Mouse (Mus musculus) embryonic stem cell, embryonic (primary cell): ENCODE results near the gene Tnip2.

Experiments
- CTCF ChIA-PET, 4 experiments: fragments of 300-600 bp in 2 of 4; fragments of 350-600 bp in 2 of 4; sonication (Branson Sonifier 250); formaldehyde crosslinking; loops; one replicate each; lab custom pipeline; 2022; ENCODE audit warnings: inconsistent platforms in 2 of 4; lab: Charles Lee
- POLR2A ChIA-PET, 4 experiments: fragments of 300-600 bp in 2 of 4; fragments of 350-600 bp in 2 of 4; sonication (Branson Sonifier 250); formaldehyde crosslinking; loops; one replicate each; lab custom pipeline; 2022; ENCODE audit warnings: antibody characterized with exemption in 4 of 4, inconsistent platforms in 1 of 4; lab: Charles Lee

The Tnip2 gene

DNA sequence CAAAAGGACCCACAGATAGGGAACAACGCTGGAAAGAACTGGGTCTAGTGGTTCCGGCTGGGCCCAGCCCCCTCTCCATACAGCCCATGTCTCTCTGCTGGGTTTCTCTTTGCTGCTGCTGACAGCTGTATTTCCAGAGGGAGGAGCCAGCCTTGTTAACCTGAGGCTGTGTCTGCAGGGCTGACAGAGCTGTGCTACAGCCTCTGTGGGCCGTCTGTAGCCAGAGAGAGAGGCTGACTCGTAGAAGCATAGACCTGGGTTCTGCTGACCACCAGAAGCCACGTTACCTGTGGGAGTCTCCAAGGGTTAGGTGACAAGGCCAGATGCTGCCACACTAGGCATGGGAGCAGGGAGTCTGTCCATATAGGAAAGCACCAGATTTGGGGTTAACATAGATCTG is 19.3 kb upstream of the Tnip2 start:
- ChIA-PET POLR2A (interaction anchor here in 1 of 4 experiments (1.6 kb wide), 1 partner anchor 127 kb away, joined by 4 read pairs; the partner anchor contains the start of genes Grk4 and Nop14), CTCF (interaction anchor here in 1 of 4 experiments (0.8 kb wide), 1 partner anchor 14 kb away, joined by 3 read pairs; no protein-coding TSS in a partner anchor)

GRCm38 (mm10) chr5:34530687-34531086 is 16.9 kb upstream of the Tnip2 start:
- ChIA-PET POLR2A (interaction anchor here in 1 of 4 experiments (1.0 to 1.1 kb wide), 2 partner anchors 17 to 43 kb away, joined by 4 read pairs; partner anchors contain the start of genes Add1 and Tnip2), CTCF (interaction anchor here in 1 of 4 experiments (0.6 kb wide), 1 partner anchor 323 kb away, joined by 3 read pairs; no protein-coding TSS in a partner anchor)

DNA sequence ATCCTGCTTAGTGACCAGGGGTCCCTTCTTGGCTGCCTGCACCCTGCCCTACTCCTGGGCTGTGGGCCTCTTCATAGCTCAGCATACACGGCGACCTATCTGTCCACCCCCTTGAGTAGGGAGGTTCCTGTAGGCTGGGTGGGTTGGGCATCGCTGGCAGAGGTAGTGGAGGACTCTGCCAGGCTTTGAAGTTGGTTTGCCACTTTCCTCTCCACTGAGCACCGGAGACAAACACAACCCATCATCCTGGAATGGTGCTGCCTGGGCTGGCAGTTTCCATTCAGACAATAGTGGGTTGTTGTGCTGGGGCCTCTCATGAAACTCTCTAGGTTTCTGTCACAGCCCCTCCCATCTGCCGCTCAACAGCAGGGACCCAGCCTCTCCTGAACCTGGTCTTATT is 16.3 kb upstream of the Tnip2 start:
- CTCF ChIA-PET: interaction anchor here in 1 of 4 experiments (0.6 to 1.3 kb wide), 2 partner anchors 8 to 323 kb away, joined by 3 read pairs; no protein-coding TSS in a partner anchor

DNA sequence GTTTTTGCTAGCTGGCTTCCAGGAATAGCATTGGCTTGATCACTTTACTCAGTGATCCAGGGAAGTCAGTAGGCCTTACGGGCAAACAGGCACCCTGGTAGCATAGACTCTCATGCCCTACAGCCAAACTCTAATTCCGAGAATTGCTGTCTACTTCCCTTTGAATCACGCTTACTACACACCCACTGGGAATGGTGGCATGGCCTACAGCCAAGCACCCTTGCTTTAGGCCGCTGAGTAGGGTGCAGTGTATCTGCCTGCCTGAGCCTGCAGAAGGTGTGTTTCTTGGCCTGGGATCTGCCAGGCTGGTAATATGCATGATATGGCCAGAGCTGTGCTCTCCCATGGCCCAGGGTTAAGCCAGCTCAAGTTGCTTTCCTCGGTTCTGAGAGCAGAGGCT is 14.9 kb upstream of the Tnip2 start:
- POLR2A ChIA-PET: interaction anchor here (0.5 to 2.0 kb wide), 9 partner anchors 10 to 1671 kb away, joined by 3 to 8 read pairs (median 3); partner anchors contain the start of genes Grk4 (in 1 of the 4), Mfsd10 (in 1 of the 4) and Nop14 (in 1 of the 4)

More for the DNA sequence above, 16.3 kb upstream of the Tnip2 start:
- POLR2A ChIA-PET: interaction anchor here in 3 of 4 experiments (0.9 to 1.1 kb wide), 4 partner anchors 16 to 73 kb away, joined by 3 to 4 read pairs (median 4); partner anchors contain the start of genes Tnip2 (in 2 of the 3) and Add1 (in 1 of the 3)

DNA sequence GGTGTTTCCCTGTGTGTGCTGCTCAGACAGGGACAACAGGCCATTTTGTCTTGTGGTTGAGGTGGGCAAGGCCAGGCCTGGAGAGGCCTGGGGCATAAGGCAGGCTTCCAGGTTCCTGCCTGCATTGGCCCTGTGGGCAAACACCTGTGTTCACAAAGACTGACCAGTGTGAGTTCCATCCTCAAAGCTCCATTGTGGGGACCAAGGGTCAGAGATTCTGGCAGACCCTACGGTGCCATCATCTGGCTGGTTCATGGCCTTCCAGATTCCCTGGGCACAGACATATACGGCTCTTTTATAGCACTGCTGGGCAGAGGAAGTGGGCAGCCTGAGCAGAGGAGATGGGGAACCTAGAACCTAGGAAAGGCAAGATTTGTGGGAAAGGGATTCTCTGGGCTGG is 13.6 kb upstream of the Tnip2 start:
- CTCF ChIA-PET: no interaction called here
- POLR2A ChIA-PET: interaction anchor here in 2 of 4 experiments (1.7 to 2.2 kb wide), 2 partner anchors 14 to 109 kb away, joined by 5 to 9 read pairs; partner anchors contain the start of genes Mfsd10 (in 1 of the 2) and Tnip2 (in 1 of the 2)

More for the DNA sequence above, 14.9 kb upstream of the Tnip2 start:
- CTCF ChIA-PET: interaction anchor here in 3 of 4 experiments (0.6 to 1.3 kb wide), 3 partner anchors 10 to 11 kb away, joined by 3 to 4 read pairs (median 3); no protein-coding TSS in a partner anchor

DNA sequence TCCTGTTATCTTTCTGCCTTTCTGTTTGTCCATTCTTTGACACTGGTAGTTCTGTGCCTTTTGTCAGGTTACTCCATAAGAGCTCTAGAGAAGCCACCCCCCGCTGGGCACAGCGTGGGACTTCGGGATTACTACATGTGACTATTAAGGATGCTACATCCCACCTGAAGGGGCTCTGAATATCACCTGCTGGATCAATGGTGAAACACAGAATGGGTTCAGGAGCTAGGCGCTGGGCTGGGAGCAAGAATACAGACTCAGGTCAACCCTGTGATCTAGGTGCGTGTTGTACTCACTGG is 12.6 kb upstream of the Tnip2 start:
- CTCF ChIA-PET: interaction anchor here in 3 of 4 experiments (0.6 to 2.1 kb wide), 4 partner anchors 12 to 119 kb away, joined by 3 to 12 read pairs (median 6); partner anchors contain the start of gene Mfsd10 (in 1 of the 3)
- POLR2A ChIA-PET: interaction anchor here in 2 of 4 experiments (0.9 to 2.5 kb wide), 9 partner anchors 10 to 190 kb away, joined by 3 to 18 read pairs (median 5); partner anchors contain the start of genes Tnip2 (in 2 of the 2), Grk4 (in 1 of the 2), Mfsd10 (in 1 of the 2) and Nop14 (in 1 of the 2)

DNA sequence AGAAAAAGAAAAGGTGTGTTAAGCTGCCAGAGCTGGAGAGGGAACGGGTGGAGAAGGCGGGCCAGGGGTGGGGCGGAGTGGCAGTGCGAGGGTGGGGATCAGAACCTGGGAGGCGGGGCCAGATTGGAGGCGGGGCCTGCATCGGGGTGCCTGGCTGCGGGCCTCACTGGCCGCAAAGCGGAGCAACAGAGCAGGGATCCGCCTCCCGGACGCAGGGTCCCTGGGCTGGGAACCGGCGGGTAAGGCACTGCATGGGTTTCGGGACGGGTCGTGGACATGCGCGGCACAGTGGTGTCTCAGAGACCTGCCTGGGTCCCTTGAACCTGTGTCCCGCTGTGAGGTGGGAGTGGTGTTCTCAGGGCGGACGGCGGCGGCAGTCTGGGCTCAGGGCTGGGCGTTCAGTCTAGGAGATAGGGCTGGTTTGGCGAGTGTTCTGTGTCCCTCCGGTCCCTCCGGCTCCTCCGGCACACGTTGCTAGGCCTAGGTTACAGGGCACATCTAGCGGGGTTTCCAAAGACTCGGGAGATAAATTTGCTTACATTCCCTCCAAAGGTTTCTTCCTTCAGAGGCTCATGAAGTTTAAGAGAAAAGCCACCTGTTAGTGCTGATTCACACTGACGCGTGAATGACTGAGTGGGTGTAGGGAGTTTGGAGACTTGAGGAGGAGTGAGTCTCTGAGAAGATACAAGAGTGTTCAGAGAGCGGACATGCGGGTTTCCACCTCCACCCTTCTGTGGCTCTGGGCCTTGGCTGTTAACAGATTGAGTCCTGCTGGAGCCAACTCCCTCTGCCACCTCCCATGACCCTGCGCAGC is 12.1 kb upstream of the Tnip2 start, which contains the start of gene Sh3bp2:
Gene Sh3bp2, plus strand, starts transcription at position 176 of the 814 bp plus-strand sequence.
- POLR2A ChIA-PET: interaction anchor here (0.6 to 2.5 kb wide), 21 partner anchors 10 to 318 kb away, joined by 3 to 18 read pairs (median 3); partner anchors contain the start of genes Tnip2 (in 3 of the 4), Add1 (in 1 of the 4), Grk4 (in 1 of the 4) and Mfsd10 (in 1 of the 4)

GRCm38 (mm10) chr5:34524511-34524910 is 10.7 kb upstream of the Tnip2 start:
- ChIA-PET CTCF (interaction anchor here in 2 of 4 experiments (0.9 to 1.7 kb wide), 4 partner anchors 10 to 123 kb away, joined by 3 to 12 read pairs (median 6); partner anchors contain the start of gene Tnip2 (in 1 of the 2)), POLR2A (interaction anchor here in 3 of 4 experiments (0.5 to 2.5 kb wide), 6 partner anchors 10 to 136 kb away, joined by 4 to 11 read pairs (median 5); partner anchors contain the start of genes Grk4 (in 2 of the 3), Nop14 (in 2 of the 3), Tnip2 (in 2 of the 3) and Mfsd10 (in 1 of the 3))

More for the DNA sequence above, 12.1 kb upstream of the Tnip2 start, which contains the start of gene Sh3bp2:
- CTCF ChIA-PET: interaction anchor here in 3 of 4 experiments (0.6 to 2.1 kb wide), 8 partner anchors 12 to 1247 kb away, joined by 3 to 12 read pairs (median 4); partner anchors contain the start of genes Mfsd10 (in 1 of the 3), Nop14 (in 1 of the 3) and Tnip2 (in 1 of the 3)

DNA sequence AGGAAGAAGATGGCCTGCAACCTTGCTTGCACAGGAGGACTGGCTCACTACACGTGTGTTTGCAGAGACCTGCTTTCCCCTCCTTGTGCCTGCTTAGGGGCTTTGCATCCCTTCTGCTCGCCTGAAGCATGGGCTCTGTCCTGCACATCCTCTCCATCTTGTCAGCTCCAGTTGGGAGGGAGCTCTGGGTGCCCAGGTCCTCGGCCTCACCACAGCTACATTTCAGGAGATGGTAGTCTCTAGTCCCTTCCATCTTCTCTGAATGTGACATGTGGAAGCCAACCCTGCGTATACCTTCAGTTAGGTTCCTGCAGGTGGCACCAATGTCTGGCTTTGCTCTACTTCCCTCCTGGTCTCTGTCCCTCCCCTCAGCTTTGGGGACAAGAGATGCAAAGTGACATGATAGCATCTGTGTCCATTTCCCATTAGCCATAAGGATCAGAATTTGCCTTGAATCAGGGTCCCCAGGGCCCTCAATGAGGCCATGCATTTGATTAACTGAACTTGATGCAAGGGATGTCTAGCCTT is 10.2 kb upstream of the Tnip2 start:
- ChIA-PET CTCF (interaction anchor here in 2 of 4 experiments (0.5 to 1.7 kb wide), 5 partner anchors 10 to 123 kb away, joined by 3 to 12 read pairs (median 5); partner anchors contain the start of genes Add1 (in 1 of the 2) and Tnip2 (in 1 of the 2)), POLR2A (interaction anchor here in 3 of 4 experiments (0.5 to 2.0 kb wide), 7 partner anchors 10 to 206 kb away, joined by 3 to 7 read pairs (median 5); partner anchors contain the start of genes Tnip2 (in 3 of the 3), Grk4 (in 2 of the 3) and Nop14 (in 2 of the 3))

GRCm38 (mm10) chr5:34521337-34521736 is 7.5 kb upstream of the Tnip2 start:
- POLR2A ChIA-PET: interaction anchor here in 2 of 4 experiments (0.6 to 1.5 kb wide), 9 partner anchors 11 to 1265 kb away, joined by 3 to 4 read pairs (median 3); partner anchors contain the start of genes Grk4 (in 1 of the 2), Nop14 (in 1 of the 2), Rnf4 (in 1 of the 2) and Slbp (in 1 of the 2)
- CTCF ChIA-PET: interaction anchor here in 2 of 4 experiments (0.9 to 1.0 kb wide), 2 partner anchors 115 to 230 kb away, joined by 3 read pairs; partner anchors contain the start of gene Mfsd10 (in 1 of the 2)

- CTCF ChIA-PET: interaction anchor here in 2 of 4 experiments (0.9 to 2.1 kb wide), 2 partner anchors 122 to 230 kb away, joined by 3 to 9 read pairs; no protein-coding TSS in a partner anchor
- POLR2A ChIA-PET: interaction anchor here in 2 of 4 experiments (0.7 to 1.5 kb wide), 6 partner anchors 10 to 1266 kb away, joined by 3 read pairs; partner anchors contain the start of genes Grk4 (in 1 of the 2), Nop14 (in 1 of the 2) and Slbp (in 1 of the 2)
These were observed 6.8 kb upstream of the Tnip2 start for GRCm38 (mm10) chr5:34520458-34521209.

- CTCF ChIA-PET: interaction anchor here in 2 of 4 experiments (0.7 to 2.1 kb wide), 5 partner anchors 19 to 140 kb away, joined by 3 to 9 read pairs (median 3); partner anchors contain the start of genes Grk4 (in 1 of the 2) and Nop14 (in 1 of the 2)
- POLR2A ChIA-PET: interaction anchor here in 2 of 4 experiments (0.6 to 3.5 kb wide), 6 partner anchors 24 to 140 kb away, joined by 3 to 16 read pairs (median 5); partner anchors contain the start of genes Grk4 (in 2 of the 2), Mfsd10 (in 2 of the 2), Nop14 (in 2 of the 2) and Add1 (in 1 of the 2)
These were observed 5.7 kb upstream of the Tnip2 start for GRCm38 (mm10) chr5:34519389-34519910.

DNA sequence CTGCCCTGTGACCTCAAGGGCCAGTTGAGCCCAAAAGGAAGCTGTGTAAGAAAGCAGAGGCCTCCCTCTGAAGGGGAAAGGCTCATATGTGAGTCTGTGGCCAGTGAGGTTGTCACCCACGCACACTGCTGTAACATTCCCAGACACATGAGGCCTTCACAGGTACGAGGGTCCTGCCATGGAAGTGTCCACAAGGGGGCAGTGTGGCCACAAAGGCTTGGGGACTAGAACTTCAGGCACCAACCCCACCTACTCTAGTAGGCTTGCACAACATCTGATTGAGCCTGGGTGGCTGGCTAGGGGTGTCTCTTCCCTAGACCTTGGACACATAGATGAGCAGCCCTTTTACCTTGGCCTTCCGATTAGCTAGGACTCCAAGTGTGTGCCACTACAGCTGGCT is 4.1 kb upstream of the Tnip2 start:
- POLR2A ChIA-PET: interaction anchor here in 2 of 4 experiments (0.9 to 3.5 kb wide), 3 partner anchors 21 to 142 kb away, joined by 3 to 16 read pairs (median 5); partner anchors contain the start of genes Grk4 (in 1 of the 2), Mfsd10 (in 1 of the 2) and Nop14 (in 1 of the 2)
- CTCF ChIA-PET: interaction anchor here in 2 of 4 experiments (0.6 to 0.7 kb wide), 3 partner anchors 11 to 362 kb away, joined by 4 to 10 read pairs (median 10); no protein-coding TSS in a partner anchor

- POLR2A ChIA-PET: interaction anchor here (0.6 to 4.2 kb wide), 14 partner anchors 10 to 188 kb away, joined by 3 to 80 read pairs (median 10); partner anchors contain the start of genes Grk4 (in 2 of the 4), Nop14 (in 2 of the 4), Add1 (in 1 of the 4) and Fam193a (in 1 of the 4)
- CTCF ChIA-PET: interaction anchor here in 3 of 4 experiments (0.6 to 2.6 kb wide), 9 partner anchors 9 to 145 kb away, joined by 4 to 26 read pairs (median 11); partner anchors contain the start of genes Grk4 (in 1 of the 3), Mfsd10 (in 1 of the 3) and Nop14 (in 1 of the 3)
These were observed 1.3 kb upstream of the Tnip2 start for GRCm38 (mm10) chr5:34515096-34515495.

DNA sequence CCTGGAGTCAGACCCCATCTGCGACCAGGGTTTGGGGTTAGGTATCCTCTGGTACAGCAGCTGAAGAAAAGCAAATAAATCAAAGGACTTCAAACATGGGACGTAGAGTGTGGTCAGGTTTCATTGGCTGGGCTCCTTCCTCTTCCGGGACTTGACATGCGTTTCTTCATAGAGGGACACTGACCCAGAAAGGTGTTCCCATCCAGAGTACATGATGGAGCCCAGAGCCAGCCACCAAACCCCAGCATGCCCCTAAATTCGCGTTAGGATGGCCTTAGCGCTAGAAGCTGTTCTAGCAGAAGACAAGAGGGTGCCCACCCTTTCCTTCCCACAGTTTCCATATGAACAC is 401 bp upstream of the Tnip2 start:
- ChIA-PET POLR2A (interaction anchor here (0.5 to 4.2 kb wide), 105 partner anchors 10 to 1161 kb away, joined by 3 to 80 read pairs (median 5); partner anchors contain the start of genes Grk4 (in 4 of the 4), Nop14 (in 4 of the 4), Add1 (in 3 of the 4) and Mfsd10 (in 3 of the 4)), CTCF (interaction anchor here (0.6 to 2.6 kb wide), 22 partner anchors 10 to 975 kb away, joined by 3 to 26 read pairs (median 6); partner anchors contain the start of genes Grk4 (in 2 of the 4), Nop14 (in 2 of the 4), Mfsd10 (in 1 of the 4) and Sh3bp2 (in 1 of the 4))
